Mouse (Mus musculus) embryonic fibroblast, embryonic 13.5 days (primary cell): ENCODE results near the gene Mid1.

Experiments
- CTCF ChIP-seq: IDR thresholded peaks from 2 replicates; pipeline ENCODE4 v1.5.1; 2011; ENCODE audit warnings: mild to moderate bottlenecking, control low read depth, low read length, moderate library complexity, borderline replicate concordance; ENCODE audit not compliant: insufficient read depth
- POLR2A ChIP-seq: IDR thresholded peaks from 2 replicates; pipeline ENCODE4 v1.6.1; 2011; ENCODE audit warnings: low read depth, mild to moderate bottlenecking, control low read depth, low read length, moderate library complexity

DNA sequence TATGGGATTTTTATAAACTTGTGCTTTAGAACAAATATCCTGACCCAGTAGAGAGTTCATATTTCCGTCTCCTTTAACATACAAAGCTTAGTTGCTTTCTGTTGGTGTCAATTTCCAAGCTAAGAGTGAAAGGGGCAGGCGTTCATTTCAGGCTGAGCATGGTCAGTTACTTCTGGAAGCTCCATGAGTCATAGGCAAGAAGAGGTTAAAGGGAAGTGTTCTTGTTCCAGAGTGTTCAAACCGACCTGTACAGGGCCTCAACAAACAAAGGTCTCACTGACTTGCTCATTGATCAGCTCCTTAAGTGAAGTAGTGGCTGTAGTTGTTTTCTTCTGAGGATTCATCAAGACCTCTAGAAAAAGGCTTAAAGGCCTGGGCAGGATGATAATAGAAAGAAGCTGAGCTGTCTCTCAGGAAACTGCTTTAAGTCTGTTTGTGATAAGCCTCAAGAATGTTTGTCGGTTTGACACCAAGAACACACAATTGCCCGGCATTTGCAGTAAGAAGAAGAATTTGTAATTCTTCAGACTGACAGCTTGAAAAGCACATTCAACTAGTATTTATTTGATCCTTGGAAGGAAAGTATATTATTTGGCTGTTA, 252.2 kb downstream of the Mid1 start:
- TF ChIP-seq CTCF: no peak
- TF ChIP-seq POLR2A: no peak
